ENCODE assay signal across 12 mouse cellular contexts in genomic region chr1:136706509-136706908, GRCm38 (mm10).
DNase-seq lines count a peak whose midpoint lies in the region; ATAC-seq lines count a peak whose summit lies in the region.
"Had no signal": no experiment of that assay in that cellular context is flagged by ENCODE, and none has a peak within 500 bp of the region (broad histone marks: within the 10 kb centered on the region; RNA-seq: fewer than 3 reads in every experiment).

No protein-coding gene starts in this region.

- H3K9me3 ChIP-seq in forebrain, embryonic 14.5 days (replicated peaks; ENCODE audit: control insufficient read depth, low read length) = no peaks in the 10 kb centered on the region
- H3K9me3 ChIP-seq in midbrain, embryonic 10.5 days (replicated peaks) = no peaks in the 10 kb centered on the region
- H3K9me3 ChIP-seq: heart, embryonic 13.5 days had no signal

- DNase-seq in left cerebral cortex, postnatal 14 days (ENCODE audit: low spot score in 2 of 2) = peak; percentile 57 to 82
- DNase-seq in left cerebral cortex, adult 9 months (ENCODE audit: low spot score in 2 of 2) = no peak
- DNase-seq in forebrain, embryonic 14.5 days (ENCODE audit: low spot score) = peak; percentile 71
- DNase-seq in midbrain, embryonic 10.5 days (ENCODE audit: low spot score) = no peak
- peak; percentile 20 for DNase-seq in right cerebral cortex, postnatal 25 days
- DNase-seq in cerebellum, adult 8-10 months = no peak
- DNase-seq in thymus, postnatal 0 days (ENCODE audit: low spot score) = no peak
- no peak for DNase-seq in urinary bladder, postnatal 14 days (ENCODE audit: low spot score)
- DNase-seq: cerebellum, adult 18-20 months; gastrocnemius, adult 2 months; lung, postnatal 36 days had no signal

- no peak overlapping the region for H3K9ac ChIP-seq in forebrain, embryonic 14.5 days (ENCODE audit: low read length)
- H3K9ac ChIP-seq: heart, embryonic 13.5 days had no signal

- no peak overlapping the region for H3K4me3 ChIP-seq in forebrain, embryonic 14.5 days (ENCODE audit: low read depth, low read length)
- H3K4me3 ChIP-seq in midbrain, embryonic 10.5 days = no peak overlapping the region
- H3K4me3 ChIP-seq: gastrocnemius, adult 2 months; heart, embryonic 13.5 days had no signal

- no peaks in the 10 kb centered on the region for H3K27me3 ChIP-seq in forebrain, embryonic 14.5 days (replicated peaks; ENCODE audit: control insufficient read depth, insufficient read depth, low read length)
- H3K27me3 ChIP-seq in midbrain, embryonic 10.5 days (ENCODE audit: low read depth, poor library complexity, severe bottlenecking) = no peaks in the 10 kb centered on the region
- H3K27me3 ChIP-seq: heart, embryonic 13.5 days had no signal

- ATAC-seq in forebrain, embryonic 14.5 days = peak; percentile 67

- 48% methylated on average over 8 of the region's 8 CpGs for WGBS in forebrain, embryonic 14.5 days
- 63% methylated on average over 8 of the region's 8 CpGs for WGBS in midbrain, embryonic 10.5 days

- intact Hi-C loops in left cerebral cortex, postnatal 14 days (cut with DNase I) = no loop called here

- no peak overlapping the region for H3K4me2 ChIP-seq in forebrain, embryonic 14.5 days (ENCODE audit: low read length)
- H3K4me2 ChIP-seq: heart, embryonic 13.5 days had no signal

- H3K36me3 ChIP-seq in forebrain, embryonic 14.5 days (ENCODE audit: control insufficient read depth, insufficient read depth, low read length) = no peaks in the 10 kb centered on the region
- H3K36me3 ChIP-seq in midbrain, embryonic 10.5 days = no peaks in the 10 kb centered on the region
- H3K36me3 ChIP-seq: heart, embryonic 13.5 days had no signal

- peak overlapping the region; percentile 9; the same call in 1 of the 2 replicates for H3K27ac ChIP-seq in forebrain, embryonic 14.5 days (ENCODE audit: low read depth, low read length)
- H3K27ac ChIP-seq in midbrain, embryonic 10.5 days (replicated peaks) = peak overlapping the region; percentile 24
- H3K27ac ChIP-seq: gastrocnemius, adult 2 months; heart, embryonic 13.5 days had no signal

- peaks cover 4% of the 10 kb centered on the region; the same call in 1 of the 2 replicates for H3K4me1 ChIP-seq in forebrain, embryonic 14.5 days (ENCODE audit: control insufficient read depth, insufficient read depth, low read length)
- H3K4me1 ChIP-seq in midbrain, embryonic 10.5 days = peaks cover 15% of the 10 kb centered on the region
- H3K4me1 ChIP-seq: heart, embryonic 13.5 days had no signal

Comparison
In these comparisons a context has a peak if more than half of its experiments do, and no peak if none do; other contexts are left out.
1. DNase-seq: peak in left cerebral cortex, postnatal 14 days (2 of 2), forebrain, embryonic 14.5 days (single experiment) and right cerebral cortex, postnatal 25 days (single experiment); none in left cerebral cortex, adult 9 months (0 of 2), midbrain, embryonic 10.5 days (single experiment), cerebellum, adult 8-10 months (single experiment), thymus, postnatal 0 days (single experiment) and urinary bladder, postnatal 14 days (single experiment).